ENCODE assay signal across 24 mouse cellular contexts in the genomic region with DNA sequence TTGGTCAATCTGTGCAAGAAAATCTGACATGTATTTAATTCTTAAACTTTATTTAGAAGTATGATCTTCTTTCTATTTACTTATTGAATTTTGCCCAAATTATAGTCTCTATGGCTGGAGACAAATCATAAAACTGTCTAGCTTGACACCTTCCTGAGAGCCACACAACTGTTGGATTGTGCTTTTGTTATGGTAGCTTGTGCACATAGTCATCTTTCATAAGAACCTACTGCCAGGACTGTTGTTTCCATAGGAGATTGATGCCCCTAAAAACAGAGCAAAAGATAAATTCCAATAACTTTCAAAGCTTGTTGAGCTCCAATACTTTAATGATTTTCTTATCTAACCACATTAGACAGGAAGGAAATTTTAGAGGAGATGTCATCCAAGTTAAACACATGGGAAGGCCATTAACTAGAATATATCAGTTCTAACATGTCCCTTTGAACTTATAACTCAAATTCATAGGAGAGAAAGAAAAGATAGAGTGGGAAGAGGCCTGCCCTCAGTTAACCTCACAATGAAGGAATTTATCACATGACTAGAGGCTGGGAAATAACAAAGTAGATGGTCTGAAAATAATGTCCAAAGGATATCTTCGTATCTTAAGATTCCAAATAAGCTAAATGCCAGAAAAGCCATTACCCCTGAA.
DNase-seq lines count a peak whose midpoint lies in the region; ATAC-seq and TF ChIP-seq lines count a peak whose summit lies in the region.
"Had no signal": no experiment of that assay in that cellular context is flagged by ENCODE, and none has a peak within 500 bp of the region (broad histone marks: within the 10 kb centered on the region; RNA-seq: fewer than 3 reads in every experiment).

No protein-coding gene starts in this region.

- H3K27ac ChIP-seq in kidney, embryonic 15.5 days, result no peak overlapping the region
- no peak overlapping the region for H3K27ac ChIP-seq in kidney, postnatal 0 days
- H3K27ac ChIP-seq in midbrain, embryonic 15.5 days, result no peak overlapping the region
- H3K27ac ChIP-seq: embryonic facial prominence, embryonic 13.5 days; embryonic facial prominence, embryonic 15.5 days; forebrain, embryonic 10.5 days; forebrain, embryonic 12.5 days had no signal

- 64% methylated on average over 1 of the region's 1 CpGs for WGBS in kidney, embryonic 15.5 days
- 44% methylated on average over 1 of the region's 1 CpGs for WGBS in kidney, postnatal 0 days
- WGBS in midbrain, embryonic 15.5 days, result 84% methylated on average over 1 of the region's 1 CpGs

- peak; percentile 40 for DNase-seq in kidney, adult 9 months
- DNase-seq in kidney, postnatal 4 days, result no peak
- no peak for DNase-seq in kidney, postnatal 25 days
- peak; percentile 87 for DNase-seq in kidney, postnatal 0 days (ENCODE audit: low spot score)
- DNase-seq in kidney, postnatal 10 days, result no peak
- peak; percentile 40 for DNase-seq in kidney, postnatal 14 days
- DNase-seq: adrenal gland, adult 2 months; adrenal gland, postnatal 10 days; adrenal gland, postnatal 25 days; cerebellum, adult 11 months; cerebellum, adult 18-20 months; cerebellum, adult 8-10 months; cerebellum, adult 9-11 months; cerebellum, postnatal 14 days; cerebellum, postnatal 36 days; embryo, embryonic 11 days had no signal

- no peak overlapping the region for H3K4me2 ChIP-seq in kidney, embryonic 15.5 days
- no peak overlapping the region for H3K4me2 ChIP-seq in kidney, postnatal 0 days (ENCODE audit: low read length)
- H3K4me2 ChIP-seq in midbrain, embryonic 15.5 days, result no peak overlapping the region
- H3K4me2 ChIP-seq: embryonic facial prominence, embryonic 13.5 days; embryonic facial prominence, embryonic 15.5 days; forebrain, embryonic 12.5 days had no signal

- peak; percentile 84 for ATAC-seq in kidney, embryonic 15.5 days (replicated peaks; ENCODE audit: low FRiP score)
- 0 out of 2 replicates have a peak, but pooled peaks have one; percentile 43 for ATAC-seq in kidney, postnatal 0 days (replicated peaks; ENCODE audit: low FRiP score, low read depth)
- ATAC-seq in midbrain, embryonic 15.5 days (replicated peaks), result no peak
- ATAC-seq: forebrain, embryonic 14.5 days had no signal

- no peak overlapping the region for H3K4me3 ChIP-seq in kidney, embryonic 15.5 days (replicated peaks)
- no peak overlapping the region for H3K4me3 ChIP-seq in kidney, postnatal 0 days (replicated peaks; ENCODE audit: low read depth, low read length)
- no peak overlapping the region for H3K4me3 ChIP-seq in midbrain, embryonic 15.5 days
- H3K4me3 ChIP-seq: embryonic facial prominence, embryonic 13.5 days; embryonic facial prominence, embryonic 15.5 days; erythroblast, embryonic 14.5 days; forebrain, embryonic 10.5 days; forebrain, embryonic 12.5 days had no signal

- TF ChIP-seq CTCF in kidney, postnatal 0 days (IDR thresholded peaks at IDR 0.05; ENCODE audit: low read depth), result no peak

- no peak overlapping the region for H3K9ac ChIP-seq in kidney, embryonic 15.5 days
- no peak overlapping the region for H3K9ac ChIP-seq in kidney, postnatal 0 days (ENCODE audit: low read depth, low read length)
- no peak overlapping the region for H3K9ac ChIP-seq in midbrain, embryonic 15.5 days
- H3K9ac ChIP-seq: embryonic facial prominence, embryonic 13.5 days; embryonic facial prominence, embryonic 15.5 days; forebrain, embryonic 12.5 days had no signal

- no peaks in the 10 kb centered on the region for H3K9me3 ChIP-seq in kidney, embryonic 15.5 days (replicated peaks)
- H3K9me3 ChIP-seq in kidney, postnatal 0 days (replicated peaks; ENCODE audit: low read length), result no peaks in the 10 kb centered on the region
- no peaks in the 10 kb centered on the region for H3K9me3 ChIP-seq in midbrain, embryonic 15.5 days
- H3K9me3 ChIP-seq: embryonic facial prominence, embryonic 13.5 days; embryonic facial prominence, embryonic 15.5 days; forebrain, embryonic 10.5 days; forebrain, embryonic 12.5 days had no signal

- H3K4me1 ChIP-seq in kidney, embryonic 15.5 days, result 0 out of 2 replicates have a peak, but pooled peaks cover 3% of the 10 kb centered on the region
- H3K4me1 ChIP-seq in kidney, postnatal 0 days (replicated peaks; ENCODE audit: insufficient read depth, low read length), result no peaks in the 10 kb centered on the region
- H3K4me1 ChIP-seq in midbrain, embryonic 15.5 days, result no peaks in the 10 kb centered on the region
- H3K4me1 ChIP-seq: embryonic facial prominence, embryonic 15.5 days; forebrain, embryonic 10.5 days; forebrain, embryonic 12.5 days had no signal

- H3K27me3 ChIP-seq in kidney, embryonic 15.5 days, result no peaks in the 10 kb centered on the region
- no peaks in the 10 kb centered on the region for H3K27me3 ChIP-seq in kidney, postnatal 0 days (ENCODE audit: insufficient read depth, low read length)
- no peaks in the 10 kb centered on the region for H3K27me3 ChIP-seq in midbrain, embryonic 15.5 days (replicated peaks)
- H3K27me3 ChIP-seq: embryonic facial prominence, embryonic 13.5 days; embryonic facial prominence, embryonic 15.5 days; forebrain, embryonic 12.5 days had no signal

- no peaks in the 10 kb centered on the region for H3K36me3 ChIP-seq in kidney, embryonic 15.5 days
- no peaks in the 10 kb centered on the region for H3K36me3 ChIP-seq in kidney, postnatal 0 days (ENCODE audit: insufficient read depth, low read length)
- H3K36me3 ChIP-seq in midbrain, embryonic 15.5 days (replicated peaks), result no peaks in the 10 kb centered on the region
- H3K36me3 ChIP-seq: embryonic facial prominence, embryonic 13.5 days; embryonic facial prominence, embryonic 15.5 days; forebrain, embryonic 10.5 days; forebrain, embryonic 12.5 days had no signal

Comparison
In these comparisons a context has a peak if more than half of its experiments do, and no peak if none do; other contexts are left out.
1. DNase-seq: peak in kidney, adult 9 months (single experiment), kidney, postnatal 0 days (single experiment) and kidney, postnatal 14 days (single experiment); none in kidney, postnatal 4 days (0 of 2), kidney, postnatal 25 days (0 of 2) and kidney, postnatal 10 days (single experiment).